Mouse (Mus musculus): ENCODE data around the gene Grin2d. TPM values are rescaled to one million over a fixed set of nuclear protein-coding genes. Genes with fewer than 3 reads are reported as not detected.
"Not testable (repeated sequence)": the region's sequence is repeated elsewhere in the genome, so short reads cannot be mapped to it uniquely, and the experiment has no call there.

The Grin2d gene
- polyA plus RNA-seq, 1 experiment from 2014 or later = 0.37 TPM

DNA sequence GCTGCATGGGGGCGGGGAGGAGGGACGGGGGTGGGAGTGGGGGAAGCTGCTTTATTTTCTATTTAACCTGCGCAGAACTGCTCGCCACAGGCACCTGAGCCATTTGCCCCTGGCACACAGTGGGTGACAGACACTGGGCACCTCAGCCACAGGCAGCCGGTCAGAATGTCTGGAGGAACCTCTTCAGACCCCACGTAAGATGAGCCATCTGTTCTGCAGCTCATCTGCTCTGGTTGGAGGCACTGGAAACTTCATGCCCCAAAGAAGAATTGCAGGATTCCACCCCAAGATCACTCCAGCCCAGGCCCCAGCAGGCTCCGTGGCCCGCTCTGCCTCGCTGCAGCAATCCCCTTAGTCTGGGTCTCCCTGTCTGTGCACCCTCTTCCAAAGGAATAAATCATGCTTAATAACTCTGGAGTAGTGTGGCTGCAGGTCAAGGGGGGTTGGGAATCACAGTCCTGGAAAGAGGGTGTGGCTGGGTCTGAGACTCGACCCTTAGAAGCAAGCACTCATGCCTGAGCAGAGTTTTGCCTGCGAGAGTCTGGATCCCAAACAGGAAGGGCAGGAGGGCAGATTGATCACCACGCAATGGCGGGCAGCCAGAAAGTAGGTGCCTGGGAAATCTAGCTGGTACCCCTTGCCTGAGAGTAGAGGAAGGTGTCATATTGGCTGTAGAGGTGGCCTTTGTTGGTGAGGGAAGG is 39.0 kb upstream of the Grin2d start:
- ATAC-seq (ENCODE audit: insufficient number of reproducible peaks, low FRiP score) = no peak
- WGBS = 34% methylated on average over 13 of the region's 13 CpGs
- H3K4me1 ChIP-seq (replicated peaks) = peaks cover 41% of the 10 kb centered on the region

DNA sequence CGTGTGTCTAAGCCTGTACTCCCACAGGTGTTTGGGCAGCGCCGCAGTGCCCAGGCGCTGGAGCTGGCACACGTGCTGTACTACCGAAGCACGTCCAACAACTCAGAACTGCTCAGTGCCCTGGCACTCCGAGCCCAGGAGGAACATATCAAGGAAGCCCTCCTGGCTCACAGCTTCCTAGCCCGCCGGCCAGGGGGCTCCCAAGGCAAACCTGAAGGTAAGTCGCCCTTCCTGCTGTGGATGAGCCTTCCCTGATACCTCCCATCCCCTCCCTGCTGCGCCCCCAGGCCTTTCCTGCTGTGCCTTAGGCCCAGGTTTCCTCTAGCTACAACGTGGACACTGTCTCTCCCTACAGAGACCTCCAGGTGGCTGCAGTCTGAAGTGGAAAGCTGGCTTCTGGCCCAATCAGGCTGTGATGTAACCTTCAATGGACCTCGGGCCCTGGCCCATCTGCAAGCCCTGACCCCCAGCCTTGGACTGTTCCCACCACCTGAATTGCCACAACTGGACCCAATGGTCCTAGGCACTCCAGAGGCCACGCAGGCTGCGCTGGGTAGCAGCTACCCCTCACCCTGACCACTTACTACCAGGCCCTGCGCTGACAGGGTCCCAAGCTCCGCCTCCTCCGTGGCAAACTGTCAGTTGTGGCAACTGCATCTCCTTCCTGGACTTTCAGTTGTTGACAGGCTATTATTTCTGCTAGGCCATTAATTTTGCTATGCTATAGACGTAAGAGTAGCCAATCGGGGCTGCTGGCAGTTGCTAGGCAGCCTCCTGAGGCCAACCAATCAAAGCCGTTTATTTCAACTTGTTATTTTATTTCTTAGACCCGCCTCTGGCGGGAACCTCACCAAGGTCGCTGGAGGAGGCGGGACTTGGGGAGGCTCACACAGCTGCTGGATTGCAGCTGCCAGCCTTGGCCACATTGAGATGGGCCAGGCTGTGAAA is 38.2 kb upstream of the Grin2d start:
- H3K4me2 ChIP-seq = peak overlapping the region; percentile 61
- no peaks in the 10 kb centered on the region for H3K27me3 ChIP-seq (replicated peaks)
- H3K27ac ChIP-seq (ENCODE audit: poor library complexity, severe bottlenecking) = peak overlapping the region; percentile 42; the same call in 1 of the 2 replicates
- peaks cover 18% of the 10 kb centered on the region for H3K36me3 ChIP-seq
- WGBS = 37% methylated on average over 26 of the region's 26 CpGs
- peaks cover 34% of the 10 kb centered on the region for H3K4me1 ChIP-seq (replicated peaks)
- no peaks in the 10 kb centered on the region for H3K9me3 ChIP-seq (replicated peaks)
- H3K9ac ChIP-seq = peak overlapping the region; percentile 59
- ATAC-seq (ENCODE audit: insufficient number of reproducible peaks, low FRiP score) = peak; percentile 49
- H3K4me3 ChIP-seq = peak overlapping the region; percentile 34

More for the DNA sequence above, 39.0 kb upstream of the Grin2d start:
- H3K4me2 ChIP-seq = peak overlapping the region; percentile 61
- no peaks in the 10 kb centered on the region for H3K9me3 ChIP-seq (replicated peaks)
- no peaks in the 10 kb centered on the region for H3K27me3 ChIP-seq (replicated peaks)
- no peak overlapping the region for H3K4me3 ChIP-seq
- peak overlapping the region; percentile 59 for H3K9ac ChIP-seq
- H3K36me3 ChIP-seq = peaks cover 17% of the 10 kb centered on the region
- peak overlapping the region; percentile 42 for H3K27ac ChIP-seq (ENCODE audit: poor library complexity, severe bottlenecking)

DNA sequence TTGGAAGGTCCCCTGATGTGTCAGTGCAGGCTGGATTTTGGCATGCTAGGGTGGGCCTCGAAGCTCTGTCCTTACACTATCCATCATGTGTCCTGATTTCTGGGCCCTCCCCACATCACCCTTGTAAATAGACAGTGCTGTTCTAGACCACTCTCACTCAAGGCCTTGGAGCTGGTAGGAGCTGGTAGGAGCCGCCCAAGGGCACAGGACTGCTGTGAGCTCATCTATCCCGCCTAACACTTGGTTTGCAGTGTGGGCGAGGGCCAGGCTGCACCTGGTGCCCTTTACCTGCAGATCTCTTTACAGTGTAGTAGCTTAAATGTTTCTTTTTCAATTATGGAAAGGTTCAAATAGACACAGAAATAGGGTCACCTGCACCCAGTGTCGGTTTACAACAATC is 36.8 kb upstream of the Grin2d start:
- Histone ChIP-seq H3K4me2 (no peak overlapping the region), H3K9ac (no peak overlapping the region), H3K4me3 (no peak overlapping the region), H3K36me3 (peaks cover 31% of the 10 kb centered on the region), H3K9me3 (replicated peaks) (no peaks in the 10 kb centered on the region), H3K4me1 (replicated peaks) (peaks cover 26% of the 10 kb centered on the region), H3K27me3 (replicated peaks) (no peaks in the 10 kb centered on the region), H3K27ac (ENCODE audit: poor library complexity, severe bottlenecking) (no peak overlapping the region)
- WGBS = 85% methylated on average over 5 of the region's 5 CpGs
- ATAC-seq (ENCODE audit: insufficient number of reproducible peaks, low FRiP score) = no peak

DNA sequence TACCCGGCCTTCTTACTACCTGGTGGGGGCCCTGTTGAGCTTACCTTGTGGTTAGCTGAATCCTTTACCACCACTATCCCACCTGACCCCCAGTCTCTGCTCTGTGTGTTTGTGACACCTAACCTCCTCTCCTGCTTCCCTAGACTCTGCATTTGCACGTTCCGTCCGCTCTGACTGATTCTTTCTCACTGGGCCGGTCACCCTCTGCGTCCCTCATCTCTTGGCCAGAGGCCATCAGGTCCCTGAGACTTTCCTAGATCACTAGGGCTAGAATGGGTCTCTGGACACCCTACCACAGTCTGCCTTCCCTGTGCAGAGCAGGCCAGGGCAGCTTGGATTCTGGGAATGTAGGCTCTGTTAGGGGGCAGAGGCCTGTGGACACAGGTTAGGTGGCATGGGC is 35.9 kb upstream of the Grin2d start:
- no peaks in the 10 kb centered on the region for H3K27me3 ChIP-seq (replicated peaks)
- no peaks in the 10 kb centered on the region for H3K9me3 ChIP-seq (replicated peaks)
- no peak for ATAC-seq (ENCODE audit: insufficient number of reproducible peaks, low FRiP score)
- no peak overlapping the region for H3K9ac ChIP-seq
- H3K4me1 ChIP-seq (replicated peaks) = peaks cover 19% of the 10 kb centered on the region
- H3K27ac ChIP-seq (ENCODE audit: poor library complexity, severe bottlenecking) = no peak overlapping the region
- no peak overlapping the region for H3K4me3 ChIP-seq
- H3K4me2 ChIP-seq = no peak overlapping the region
- H3K36me3 ChIP-seq = peaks cover 40% of the 10 kb centered on the region
- WGBS = 85% methylated on average over 6 of the region's 6 CpGs

DNA sequence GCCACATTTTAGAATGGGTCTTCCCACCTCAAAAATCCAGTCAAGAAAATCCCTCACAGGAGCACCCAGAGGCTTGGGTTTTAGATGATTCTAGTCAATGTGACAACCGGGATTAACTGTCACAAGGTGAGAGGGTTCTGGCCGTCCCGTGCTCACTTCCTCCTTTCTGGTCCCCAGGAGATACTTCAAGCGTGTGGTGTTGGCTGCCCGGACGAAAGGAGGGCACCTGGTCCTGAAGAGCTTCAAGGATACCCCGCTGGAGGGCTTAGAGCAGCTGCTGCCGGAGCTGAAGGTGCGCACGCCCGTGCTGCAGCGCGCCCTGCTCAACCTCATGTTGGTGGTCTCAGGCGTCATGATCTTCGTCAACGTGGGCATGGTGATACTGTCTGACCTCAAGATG is 31.0 kb upstream of the Grin2d start:
- H3K4me3 ChIP-seq = no peak overlapping the region
- H3K4me1 ChIP-seq (replicated peaks) = no peaks in the 10 kb centered on the region
- no peak overlapping the region for H3K9ac ChIP-seq
- H3K27me3 ChIP-seq (replicated peaks) = no peaks in the 10 kb centered on the region
- no peak overlapping the region for H3K4me2 ChIP-seq
- 83% methylated on average over 16 of the region's 16 CpGs for WGBS
- no peaks in the 10 kb centered on the region for H3K9me3 ChIP-seq (replicated peaks)
- ATAC-seq (ENCODE audit: insufficient number of reproducible peaks, low FRiP score) = no peak
- H3K36me3 ChIP-seq = peaks cover 43% of the 10 kb centered on the region
- no peak overlapping the region for H3K27ac ChIP-seq (ENCODE audit: poor library complexity, severe bottlenecking)

DNA sequence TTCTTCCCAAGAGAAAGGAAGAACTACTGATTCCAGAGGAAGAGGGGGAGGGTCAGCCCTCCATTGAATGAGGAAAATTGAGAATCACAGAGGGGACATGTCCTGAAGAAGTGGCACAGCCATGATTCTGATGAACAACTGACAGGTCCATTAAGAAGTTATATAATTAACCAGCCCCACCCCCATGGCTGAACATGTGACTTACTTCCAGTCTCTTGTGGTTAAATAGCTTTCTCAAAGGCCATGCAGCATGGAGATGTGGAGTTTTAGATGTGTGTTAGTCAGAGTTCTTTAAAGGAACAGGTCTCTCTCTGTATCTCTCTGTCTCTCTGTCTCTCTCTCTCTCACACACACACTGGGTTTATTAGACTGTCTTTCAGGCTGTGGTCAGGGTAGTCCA is 30.2 kb upstream of the Grin2d start:
- no peak overlapping the region for H3K27ac ChIP-seq (ENCODE audit: poor library complexity, severe bottlenecking)
- no peak overlapping the region for H3K9ac ChIP-seq
- H3K4me2 ChIP-seq = no peak overlapping the region
- ATAC-seq (ENCODE audit: insufficient number of reproducible peaks, low FRiP score) = no peak
- H3K36me3 ChIP-seq = peaks cover 36% of the 10 kb centered on the region
- no peaks in the 10 kb centered on the region for H3K9me3 ChIP-seq (replicated peaks)
- no peaks in the 10 kb centered on the region for H3K4me1 ChIP-seq (replicated peaks)
- H3K27me3 ChIP-seq (replicated peaks) = no peaks in the 10 kb centered on the region
- no peak overlapping the region for H3K4me3 ChIP-seq

DNA sequence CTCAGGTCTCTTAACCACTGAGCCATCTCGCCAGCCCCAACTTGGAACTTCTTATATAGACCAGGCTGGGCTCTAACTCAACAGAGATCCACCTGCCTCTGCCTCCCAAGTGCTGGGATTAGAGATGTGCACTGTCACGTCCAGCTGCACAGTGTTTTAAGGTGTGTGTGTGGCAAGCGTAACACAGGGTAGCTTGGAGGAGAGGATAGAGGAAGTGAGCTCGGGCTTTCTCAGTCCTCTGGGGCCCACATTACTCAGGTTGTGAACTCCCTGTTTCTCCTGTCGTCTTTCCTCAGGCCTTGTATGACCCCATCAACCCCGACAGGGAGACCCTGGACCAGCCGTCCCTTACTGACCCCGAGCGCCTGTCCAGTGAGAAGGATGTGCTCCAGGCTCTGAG is 28.4 kb upstream of the Grin2d start:
- no peak for ATAC-seq (ENCODE audit: insufficient number of reproducible peaks, low FRiP score)
- Histone ChIP-seq H3K4me1 (replicated peaks) (no peaks in the 10 kb centered on the region), H3K36me3 (peaks cover 32% of the 10 kb centered on the region), H3K27ac (ENCODE audit: poor library complexity, severe bottlenecking) (no peak overlapping the region), H3K27me3 (replicated peaks) (no peaks in the 10 kb centered on the region), H3K9ac (no peak overlapping the region), H3K4me2 (no peak overlapping the region), H3K4me3 (no peak overlapping the region), H3K9me3 (replicated peaks) (no peaks in the 10 kb centered on the region)
- 86% methylated on average over 9 of the region's 9 CpGs for WGBS

DNA sequence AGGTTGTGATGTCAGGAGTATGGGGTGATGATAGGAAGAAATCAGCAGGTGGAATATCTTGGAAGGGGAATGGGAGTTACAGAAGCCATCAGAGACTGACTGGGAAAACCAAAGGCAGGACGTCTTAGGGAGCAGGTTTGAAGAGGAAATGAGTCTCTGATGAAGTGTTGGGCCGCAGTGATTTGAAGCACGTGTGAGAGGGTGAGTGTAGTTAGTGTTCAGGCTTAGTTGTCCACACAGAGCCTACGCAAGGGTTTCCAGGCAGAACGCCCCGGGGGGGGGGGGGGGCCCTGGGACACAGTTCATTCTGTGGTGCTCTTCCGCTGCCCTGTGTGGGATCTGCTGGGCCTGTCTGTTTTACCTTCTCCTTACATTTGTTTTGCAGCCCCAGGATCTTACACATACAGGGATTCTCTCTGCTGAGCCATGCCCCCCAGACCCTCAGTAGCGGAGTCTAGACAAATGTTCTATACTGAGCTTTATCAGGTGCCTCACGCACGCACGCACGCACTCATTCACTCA is 24.4 kb upstream of the Grin2d start:
- H3K9ac ChIP-seq = no peak overlapping the region
- H3K4me3 ChIP-seq = no peak overlapping the region
- H3K27me3 ChIP-seq (replicated peaks) = no peaks in the 10 kb centered on the region
- H3K27ac ChIP-seq (ENCODE audit: poor library complexity, severe bottlenecking) = no peak overlapping the region
- peaks cover 4% of the 10 kb centered on the region; the same call in 1 of the 2 replicates for H3K36me3 ChIP-seq
- no peak overlapping the region for H3K4me2 ChIP-seq
- no peak for ATAC-seq (ENCODE audit: insufficient number of reproducible peaks, low FRiP score)
- H3K9me3 ChIP-seq (replicated peaks) = no peaks in the 10 kb centered on the region
- WGBS = 69% methylated on average over 12 of the region's 12 CpGs
- 0 out of 2 replicates have a peak, but pooled peaks cover 3% of the 10 kb centered on the region for H3K4me1 ChIP-seq (replicated peaks)

DNA sequence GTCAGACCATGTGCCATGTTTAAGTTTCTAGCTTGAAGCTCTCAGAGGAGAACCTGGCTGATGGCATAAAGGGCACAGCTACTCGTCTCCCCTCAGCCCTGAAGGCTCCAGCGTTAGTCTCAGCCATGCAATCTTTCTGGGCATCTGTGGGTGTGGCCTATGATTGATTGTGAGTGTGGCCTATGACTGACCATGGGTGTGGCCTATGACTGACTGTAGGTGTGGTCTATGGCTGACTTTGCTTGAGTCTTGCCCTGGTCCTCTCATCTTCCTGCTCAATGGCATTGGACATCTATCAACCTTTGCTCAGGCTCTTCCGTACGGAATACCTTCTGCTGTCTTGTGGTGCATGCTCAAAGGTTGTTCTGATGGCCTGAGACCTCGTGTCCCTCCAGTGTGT is 23.4 kb upstream of the Grin2d start:
- H3K9ac ChIP-seq = no peak overlapping the region
- no peaks in the 10 kb centered on the region for H3K9me3 ChIP-seq (replicated peaks)
- 45% methylated on average over 5 of the region's 5 CpGs for WGBS

DNA sequence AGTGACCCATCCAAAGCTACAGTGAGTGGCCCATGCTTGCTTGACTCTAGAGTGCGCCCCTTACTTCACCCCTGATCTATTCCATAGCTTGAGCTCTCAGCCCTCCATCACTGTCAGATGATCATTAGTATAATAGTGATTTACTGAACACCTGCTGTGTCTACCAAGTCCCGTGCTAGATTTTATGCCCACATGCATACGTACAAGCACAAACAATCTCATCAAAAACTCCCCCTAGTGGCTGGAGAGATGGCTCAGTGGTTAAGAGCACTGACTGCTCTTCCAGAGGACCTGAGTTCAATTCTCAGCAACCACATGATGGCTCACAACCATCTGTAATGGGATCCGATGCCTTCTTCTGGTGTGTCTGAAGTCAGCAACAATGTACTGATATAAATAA is 19.9 kb upstream of the Grin2d start:
- not testable (repeated sequence) for H3K4me1 ChIP-seq (replicated peaks); H3K9ac ChIP-seq; H3K9me3 ChIP-seq (replicated peaks); ATAC-seq (ENCODE audit: insufficient number of reproducible peaks, low FRiP score); H3K27me3 ChIP-seq (replicated peaks); H3K36me3 ChIP-seq; H3K27ac ChIP-seq (ENCODE audit: poor library complexity, severe bottlenecking); H3K4me3 ChIP-seq
- peak overlapping the region; percentile 81 for H3K4me2 ChIP-seq
- 65% methylated on average over 4 of the region's 4 CpGs for whole genome bisulfite sequencing

More for the DNA sequence above, 23.4 kb upstream of the Grin2d start:
- H3K27ac ChIP-seq (ENCODE audit: poor library complexity, severe bottlenecking) = no peak overlapping the region
- H3K4me1 ChIP-seq (replicated peaks) = 0 out of 2 replicates have a peak, but pooled peaks cover 3% of the 10 kb centered on the region
- H3K27me3 ChIP-seq (replicated peaks) = no peaks in the 10 kb centered on the region
- no peak overlapping the region for H3K4me3 ChIP-seq
- H3K36me3 ChIP-seq = no peaks in the 10 kb centered on the region
- no peak for ATAC-seq (ENCODE audit: insufficient number of reproducible peaks, low FRiP score)
- no peak overlapping the region for H3K4me2 ChIP-seq

DNA sequence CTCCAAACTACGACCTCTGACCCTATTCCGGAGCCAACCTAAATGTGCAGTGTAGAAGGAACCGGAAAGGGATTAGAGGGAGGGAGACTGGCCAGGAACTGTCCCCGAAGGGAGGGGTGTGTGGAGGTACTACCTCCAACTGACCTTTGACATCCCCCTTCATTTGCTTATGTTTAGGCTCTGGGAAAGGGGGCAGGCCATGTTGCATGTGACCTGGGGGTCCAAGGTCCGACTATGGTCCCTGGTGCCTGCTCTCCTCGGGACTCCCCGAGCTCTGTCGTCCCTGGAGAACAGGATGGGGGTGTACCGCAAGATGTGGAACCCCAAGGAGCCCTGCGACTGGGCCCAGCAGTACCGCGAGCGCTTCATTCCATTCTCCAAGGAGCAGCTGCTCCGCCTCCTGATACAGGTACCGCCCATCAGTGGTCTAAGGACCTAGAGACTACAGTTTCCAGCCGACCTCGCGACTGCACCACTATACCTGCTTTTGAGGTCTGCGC is 19.1 kb upstream of the Grin2d start:
- 2% methylated on average over 19 of the region's 19 CpGs for WGBS
- Histone ChIP-seq H3K27ac (ENCODE audit: poor library complexity, severe bottlenecking) (peak overlapping the region; percentile 50), H3K36me3 (no peaks in the 10 kb centered on the region), H3K4me1 (replicated peaks) (0 out of 2 replicates have a peak, but pooled peaks cover 3% of the 10 kb centered on the region), H3K4me2 (peak overlapping the region; percentile 81), H3K4me3 (peak overlapping the region; percentile 53), H3K9ac (peak overlapping the region; percentile 82), H3K27me3 (replicated peaks) (no peaks in the 10 kb centered on the region), H3K9me3 (replicated peaks) (no peaks in the 10 kb centered on the region)
- ATAC-seq (ENCODE audit: insufficient number of reproducible peaks, low FRiP score) = peak; percentile 60
